Mouse (Mus musculus): ENCODE measurements at regions not wholly inside any gene's neighbourhood (a gene's known extent, or its start where the extent isn't known, plus 50 kb on each side); places are given as distances from the start of the nearest gene placed in this dataset.

- TF ChIP-seq CTCF (IDR thresholded peaks at IDR 0.05; ENCODE audit: low read depth) (no peak), EP300 (IDR thresholded peaks at IDR 0.05; ENCODE audit: low read depth) (no peak)
Observed at GRCm38 (mm10) chr4:152757191-152757590, 279.5 kb upstream of the Kcnab2 start.
